Mouse (Mus musculus) MEL (cell line): ENCODE data around the gene Tec. TPM values are rescaled to one million over a fixed set of nuclear protein-coding genes. Genes with fewer than 3 reads are reported as not detected.

Source experiments
- DNase-seq: peaks from one replicate; pipeline ENCODE4 v3.0.0; 2011; ENCODE audit warnings: low read depth, low spot score
- H3K27ac ChIP-seq: 2 replicates; pipeline ENCODE4 v1.5.1; 2012; ENCODE audit warnings: low read depth, mild to moderate bottlenecking, control low read depth, low read length, moderate library complexity; ENCODE audit not compliant: control insufficient read depth
- H3K27me3 ChIP-seq, 2 experiments: fragments of 150-350 bp in 1 of 2; sonication (generic) in 1 of 2; 2 replicates each; pipeline ENCODE4 v1.6.1; 2012; ENCODE audit warnings: low read length in 2 of 2, mild to moderate bottlenecking in 2 of 2, improper control_type of control experiment in 1 of 2, moderate library complexity in 1 of 2; ENCODE audit not compliant: insufficient read depth in 2 of 2, control insufficient read depth in 1 of 2
- H3K36me3 ChIP-seq, 2 experiments: 2 replicates each; pipeline ENCODE4 v1.6.1; 2012 to 2014; ENCODE audit warnings: low read length in 2 of 2, improper control_type of control experiment in 1 of 2, inconsistent platforms in 1 of 2, mild to moderate bottlenecking in 1 of 2; ENCODE audit not compliant: insufficient read depth in 2 of 2, control insufficient read depth in 1 of 2
- H3K4me1 ChIP-seq, 2 experiments: fragments of 150-350 bp in 1 of 2; sonication (generic) in 1 of 2; 2 replicates each; pipeline ENCODE4 v1.6.1; 2012; ENCODE audit warnings: low read length in 2 of 2, improper control_type of control experiment in 1 of 2, mild to moderate bottlenecking in 1 of 2; ENCODE audit not compliant: insufficient read depth in 2 of 2, control insufficient read depth in 1 of 2
- H3K4me3 ChIP-seq, 2 experiments: fragments of 150-350 bp in 1 of 2; sonication (generic) in 1 of 2; 2 replicates each; pipeline ENCODE4 v1.5.1; 2012; ENCODE audit warnings: low read depth in 2 of 2, low read length in 2 of 2, mild to moderate bottlenecking in 2 of 2, moderate library complexity in 2 of 2, control low read depth in 1 of 2, improper control_type of control experiment in 1 of 2; ENCODE audit not compliant: control insufficient read depth in 1 of 2, insufficient read depth in 1 of 2
- H3K79me2 ChIP-seq: 2 replicates; pipeline ENCODE4 v1.6.1; 2012; ENCODE audit warnings: mild to moderate bottlenecking, low read length, moderate library complexity; ENCODE audit not compliant: control insufficient read depth, poor library complexity, insufficient read depth
- H3K9ac ChIP-seq: 2 replicates; pipeline ENCODE4 v1.6.1; 2012; ENCODE audit warnings: low read depth, mild to moderate bottlenecking, control low read depth, low read length, moderate library complexity; ENCODE audit not compliant: control insufficient read depth, poor library complexity, severe bottlenecking
- H3K9me3 ChIP-seq: fragments of 150-350 bp; sonication (generic); replicated peaks from 2 replicates; pipeline ENCODE4 v1.6.1; 2012; ENCODE audit warnings: mild to moderate bottlenecking, low read length, improper control_type of control experiment, moderate library complexity; ENCODE audit not compliant: insufficient read depth
- BHLHE40 ChIP-seq: IDR thresholded peaks from 2 replicates; pipeline ENCODE4 v1.6.1; 2012; ENCODE audit warnings: low read depth, mild to moderate bottlenecking, inconsistent platforms, low read length, improper control_type of control experiment, borderline replicate concordance
- CHD1 ChIP-seq: IDR thresholded peaks from 2 replicates; pipeline ENCODE4 v1.6.1; 2012; ENCODE audit warnings: low read depth, mild to moderate bottlenecking, inconsistent platforms, low read length, improper control_type of control experiment
- CTCF ChIP-seq, 3 experiments: IDR thresholded peaks in 2 of 3; conservative IDR thresholded peaks in 1 of 3; 2 replicates each; pipeline ENCODE4 v1.5.1; 2011 to 2012; ENCODE audit warnings: low read length in 3 of 3, low read depth in 2 of 3, mild to moderate bottlenecking in 2 of 3, improper control_type of control experiment in 1 of 3, inconsistent platforms in 1 of 3, mixed read lengths in 1 of 3, moderate library complexity in 1 of 3; ENCODE audit not compliant: control insufficient read depth in 1 of 3, insufficient read depth in 1 of 3, poor library complexity in 1 of 3, severe bottlenecking in 1 of 3
- ELF1 ChIP-seq: IDR thresholded peaks from 2 replicates; pipeline ENCODE4 v1.6.1; 2014; ENCODE audit warnings: low read depth, mild to moderate bottlenecking, inconsistent platforms, low read length, improper control_type of control experiment, moderate library complexity
- EP300 ChIP-seq, 2 experiments: IDR thresholded peaks; 2 replicates each; pipeline ENCODE4 v1.6.1; 2011; ENCODE audit warnings: improper control_type of control experiment in 2 of 2, low read length in 2 of 2, low read depth in 1 of 2, mild to moderate bottlenecking in 1 of 2
- ETS1 ChIP-seq: IDR thresholded peaks from 2 replicates; pipeline ENCODE4 v1.6.1; 2012; ENCODE audit warnings: low read depth, mild to moderate bottlenecking, inconsistent platforms, low read length, improper control_type of control experiment, moderate library complexity
- GATA1 ChIP-seq: IDR thresholded peaks from 2 replicates; pipeline ENCODE4 v1.6.1; 2011; ENCODE audit warnings: low read depth, low read length, improper control_type of control experiment
- MXI1 ChIP-seq: IDR thresholded peaks from 2 replicates; pipeline ENCODE4 v1.6.1; 2011; ENCODE audit warnings: mild to moderate bottlenecking, low read depth, low read length, improper control_type of control experiment
- MYC ChIP-seq: IDR thresholded peaks from 2 replicates; pipeline ENCODE4 v1.6.1; 2011; ENCODE audit warnings: low read depth, mild to moderate bottlenecking, low read length, improper control_type of control experiment, moderate library complexity
- NELFE ChIP-seq: IDR thresholded peaks from 2 replicates; pipeline ENCODE4 v1.6.1; 2011; ENCODE audit warnings: low read depth, low read length, improper control_type of control experiment
- POLR2A ChIP-seq, 2 experiments: IDR thresholded peaks; 2 replicates each; pipeline ENCODE4 v1.6.1; 2011 to 2012; ENCODE audit warnings: low read length in 2 of 2, mild to moderate bottlenecking in 2 of 2, control low read depth in 1 of 2, improper control_type of control experiment in 1 of 2, low read depth in 1 of 2, moderate library complexity in 1 of 2; ENCODE audit not compliant: control insufficient read depth in 1 of 2, insufficient read depth in 1 of 2, poor library complexity in 1 of 2
- RCOR1 ChIP-seq: IDR thresholded peaks from 2 replicates; pipeline ENCODE4 v1.6.1; 2012; ENCODE audit warnings: low read depth, mild to moderate bottlenecking, inconsistent platforms, low read length, improper control_type of control experiment
- SIN3A ChIP-seq: IDR thresholded peaks from 2 replicates; pipeline ENCODE4 v1.6.1; 2012; ENCODE audit warnings: low read length, improper control_type of control experiment, inconsistent platforms
- TAL1 ChIP-seq: IDR thresholded peaks from 2 replicates; pipeline ENCODE4 v1.6.1; 2012; ENCODE audit warnings: mild to moderate bottlenecking, inconsistent platforms, low read length, moderate library complexity, mixed read lengths
- TBP ChIP-seq: IDR thresholded peaks from 2 replicates; pipeline ENCODE4 v1.8.0; 2011; ENCODE audit warnings: low read depth, low read length, improper control_type of control experiment
- USF1 ChIP-seq: IDR thresholded peaks from 2 replicates; pipeline ENCODE4 v1.6.1; 2014; ENCODE audit warnings: low read depth, mild to moderate bottlenecking, inconsistent platforms, low read length, improper control_type of control experiment, moderate library complexity
- ZKSCAN1 ChIP-seq: IDR thresholded peaks from 2 replicates; pipeline ENCODE4 v1.6.1; 2012; ENCODE audit warnings: low read depth, mild to moderate bottlenecking, inconsistent platforms, low read length, improper control_type of control experiment, moderate library complexity
- polyA plus RNA-seq, 2 experiments: library from polyadenylated mRNA; stranded (reverse) in 1 of 2; unstranded in 1 of 2; fragments of >175 nt in 1 of 2; fragments of >200 nt in 1 of 2; gene quantifications; 2 replicates each; pipeline versions ENCODE4 v1.2.1 to v1.2.4; 2012; ENCODE audit warnings: low replicate concordance in 2 of 2, low read depth in 1 of 2; ENCODE audit not compliant: insufficient read length in 2 of 2, insufficient read depth in 1 of 2, missing spikeins in 1 of 2
- total RNA-seq: library from RNA; depleted of rRNA; stranded (reverse); fragments of 300-350 nt; gene quantifications from 2 replicates; pipeline ENCODE4 v1.2.3, GENCODE M21; 2012

Tec gene
- total and polyA plus RNA-seq, 3 experiments = 44.8 to 61.1 TPM; not detected in 1

DNA sequence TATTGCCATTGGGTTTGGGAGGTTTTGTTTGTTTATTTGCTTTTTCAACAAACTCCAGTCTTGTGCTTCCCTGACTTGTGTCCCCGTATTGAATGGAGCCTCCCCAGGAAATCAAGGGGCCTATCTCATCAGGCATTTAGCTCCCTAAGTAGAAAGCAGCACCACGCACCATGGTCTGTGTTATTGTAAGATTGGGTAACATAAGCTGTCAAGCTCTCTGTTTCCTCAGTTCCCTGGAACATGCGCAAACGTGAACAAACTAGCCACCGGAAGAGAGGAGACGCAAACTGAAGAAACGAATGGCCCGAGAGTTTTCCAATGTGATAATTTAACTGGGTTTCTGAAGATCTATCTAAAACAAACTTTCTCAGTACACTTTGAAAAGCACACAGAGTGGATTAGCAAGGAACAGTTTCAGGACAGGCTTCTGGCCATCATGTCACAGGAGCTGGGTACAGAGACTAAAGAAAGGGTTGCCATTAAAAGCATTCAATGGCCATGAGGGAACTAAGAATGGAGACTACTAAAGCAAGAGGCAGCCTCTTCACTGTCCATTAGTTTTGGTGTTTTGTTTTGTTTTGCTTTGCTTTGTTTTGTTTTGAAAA, 48.1 kb downstream of the Tec start:
- Histone ChIP-seq H3K4me3 (no peak overlapping the region; a peak in 1 of 4 replicates), H3K36me3 (peaks cover 31 to 48% of the 10 kb centered on the region in 2 experiments), H3K9me3 (no peaks in the 10 kb centered on the region), H3K27me3 (no peaks in the 10 kb centered on the region), H3K9ac (no peak overlapping the region), H3K27ac (peak overlapping the region; percentile 70), H3K79me2 (peaks cover 10% of the 10 kb centered on the region), H3K4me1 (peaks cover 25 to 36% of the 10 kb centered on the region in 2 experiments)
- no peak for TF ChIP-seq NELFE
- no peak for TF ChIP-seq USF1
- TF ChIP-seq ZKSCAN1 = no peak
- no peak for DNase-seq

DNA sequence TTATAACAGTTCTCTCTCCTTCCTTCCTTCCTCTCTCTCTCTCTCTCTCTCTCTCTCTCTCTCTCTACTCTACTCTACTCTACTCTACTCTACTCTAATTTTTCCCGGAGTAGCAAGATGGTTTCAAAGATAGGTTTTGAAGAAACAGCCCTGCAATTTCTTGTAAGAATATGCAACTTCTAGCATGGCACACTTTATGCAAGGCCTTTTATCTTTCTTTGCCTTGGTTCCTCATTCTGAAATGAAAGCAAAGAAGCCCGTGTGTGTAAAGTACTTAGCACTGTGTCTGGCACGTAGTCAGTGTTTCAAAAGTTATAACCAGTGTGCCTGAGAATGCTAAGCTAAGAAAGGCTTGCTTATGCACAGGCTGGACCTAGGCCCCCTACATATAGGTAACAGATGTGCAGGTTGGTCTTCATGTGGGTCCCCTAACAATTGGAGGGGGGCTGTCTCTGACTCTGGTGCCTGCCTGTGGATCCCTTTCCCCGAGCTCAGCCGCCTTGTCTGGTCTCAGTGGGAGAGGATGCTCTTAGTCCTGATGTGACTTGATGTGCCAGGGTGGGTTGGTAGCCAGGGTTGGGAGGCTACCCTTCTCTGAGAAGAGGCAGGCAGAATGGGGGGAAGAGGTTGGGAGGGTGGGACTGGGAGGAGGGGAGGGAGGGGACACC, 49.6 kb downstream of the Tec start:
- DNase-seq = peak; percentile 85
- Histone ChIP-seq H3K79me2 (peaks cover 15% of the 10 kb centered on the region), H3K27me3 (no peaks in the 10 kb centered on the region), H3K9me3 (no peaks in the 10 kb centered on the region), H3K4me1 (peaks cover 31 to 46% of the 10 kb centered on the region in 2 experiments), H3K27ac (peak overlapping the region; percentile 99), H3K9ac (peak overlapping the region; percentile 70), H3K4me3 (peak overlapping the region; percentile 16 to 57; a peak in 3 of 4 replicates), H3K36me3 (peaks cover 35 to 62% of the 10 kb centered on the region in 2 experiments)
- TF ChIP-seq GATA1 = peak; percentile 40; the same call in 1 of the 2 replicates
- no peak for TF ChIP-seq TAL1
- peak; percentile 75; the same call in 1 of the 2 replicates for TF ChIP-seq TBP
- TF ChIP-seq MYC = peak; percentile 28; the same call in 1 of the 2 replicates
- no peak; the same call in 1 of the 2 replicates for TF ChIP-seq SIN3A
- peak; percentile 72 for TF ChIP-seq ETS1
- peak; percentile 67 for TF ChIP-seq MXI1
- no peak for TF ChIP-seq CTCF (IDR thresholded peaks at IDR 0.05 in 2 of 3, conservative IDR thresholded peaks at IDR 0.05 in 1 of 3; ENCODE audit: control insufficient read depth in 1 of 3, insufficient read depth in 1 of 3, low read depth in 2 of 3, low read length in 3 of 3, poor library complexity in 1 of 3, severe bottlenecking in 1 of 3)
- peak in 1 of 2 experiments; percentile 39; a peak in 1 of 4 replicates for TF ChIP-seq POLR2A (IDR thresholded peaks at IDR 0.05; ENCODE audit: control insufficient read depth in 1 of 2, insufficient read depth in 1 of 2, low read depth in 1 of 2, low read length in 2 of 2, poor library complexity in 1 of 2)
- TF ChIP-seq CHD1 = peak; percentile 80; the same call in 1 of the 2 replicates
- TF ChIP-seq RCOR1 = peak; percentile 55; the same call in 1 of the 2 replicates
- TF ChIP-seq BHLHE40 = 0 out of 2 replicates have a peak, but pooled peaks have one; percentile 32
- no peak for TF ChIP-seq ELF1
- TF ChIP-seq ZKSCAN1 = peak; percentile 96
- TF ChIP-seq EP300 (IDR thresholded peaks at IDR 0.05; ENCODE audit: low read depth in 1 of 2, low read length in 2 of 2) = peak; percentile 54 to 71
- TF ChIP-seq, all 39 proteins: peak for 11
